Mouse (Mus musculus) cerebellum, adult 9-11 months (tissue): ENCODE results near the gene Cntnap5b.
"Not testable (repeated sequence)": the region's sequence is repeated elsewhere in the genome, so short reads cannot be mapped to it uniquely, and the experiment has no call there.

Experiments
- DNase-seq: peaks from one replicate; pipeline ENCODE4 v3.0.0; 2022

The Cntnap5b gene

GRCm38 (mm10) chr1:99772614-99773013 is at the start of gene Cntnap5b:
Gene Cntnap5b (plus strand): TSS chr1:99772765.
- DNase-seq: no peak

GRCm38 (mm10) chr1:99759996-99760395 is 12.6 kb upstream of the Cntnap5b start:
- no peak for DNase-seq

GRCm38 (mm10) chr1:99772183-99772582 is 382 bp upstream of the Cntnap5b start:
- DNase-seq: no peak

GRCm38 (mm10) chr1:99774144-99774543 is 1.6 kb downstream of the Cntnap5b start:
- DNase-seq: no peak

- DNase-seq: no peak
These were observed 41.0 kb downstream of the Cntnap5b start for GRCm38 (mm10) chr1:99813334-99814110.

- no peak for DNase-seq
These were observed 99.8 kb downstream of the Cntnap5b start for GRCm38 (mm10) chr1:99872344-99872743.

- DNase-seq: no peak
These were observed 135.2 kb downstream of the Cntnap5b start for GRCm38 (mm10) chr1:99907774-99908173.

GRCm38 (mm10) chr1:99943515-99943914 is 170.9 kb downstream of the Cntnap5b start:
- DNase-seq: no peak

GRCm38 (mm10) chr1:99959428-99959987 is 186.9 kb downstream of the Cntnap5b start:
- DNase-seq: no peak

- DNase-seq: no peak
These were observed 194.9 kb downstream of the Cntnap5b start for GRCm38 (mm10) chr1:99967300-99968089.

- DNase-seq: no peak
These were observed 197.9 kb downstream of the Cntnap5b start for GRCm38 (mm10) chr1:99970184-99971086.

GRCm38 (mm10) chr1:100001226-100001625 is 228.7 kb downstream of the Cntnap5b start:
- not testable (repeated sequence) for DNase-seq

- DNase-seq: no peak
These were observed 233.6 kb downstream of the Cntnap5b start for GRCm38 (mm10) chr1:100006021-100006745.

GRCm38 (mm10) chr1:100041808-100042207 is 269.2 kb downstream of the Cntnap5b start:
- DNase-seq: no peak

- DNase-seq: no peak
These were observed 307.2 kb downstream of the Cntnap5b start for GRCm38 (mm10) chr1:100079812-100080211.

GRCm38 (mm10) chr1:100100516-100100915 is 328.0 kb downstream of the Cntnap5b start:
- no peak for DNase-seq

GRCm38 (mm10) chr1:100101017-100101416 is 328.5 kb downstream of the Cntnap5b start:
- no peak for DNase-seq

- DNase-seq: no peak
These were observed 331.8 kb downstream of the Cntnap5b start for GRCm38 (mm10) chr1:100104343-100104742.

- DNase-seq: no peak
These were observed 349.9 kb downstream of the Cntnap5b start for GRCm38 (mm10) chr1:100122410-100122935.

- no peak for DNase-seq
These were observed 391.2 kb downstream of the Cntnap5b start for GRCm38 (mm10) chr1:100163588-100164357.

GRCm38 (mm10) chr1:100171566-100171965 is 399.0 kb downstream of the Cntnap5b start:
- no peak for DNase-seq
